In genomic region chr6:54435663-54436062, GRCm38 (mm10) we compare ENCODE assay signal across 21 mouse cellular contexts. TPM values are rescaled to one million over a fixed set of nuclear protein-coding genes. Genes with fewer than 3 reads are reported as not detected.
DNase-seq lines count a peak whose midpoint lies in the region; ATAC-seq and TF ChIP-seq lines count a peak whose summit lies in the region.
"Had no signal": no experiment of that assay in that cellular context is flagged by ENCODE, and none has a peak within 500 bp of the region (broad histone marks: within the 10 kb centered on the region; RNA-seq: fewer than 3 reads in every experiment).

No protein-coding gene starts in this region.

- no peak overlapping the region for H3K27ac ChIP-seq in hindbrain, embryonic 12.5 days
- H3K27ac ChIP-seq in hindbrain, embryonic 11.5 days (ENCODE audit: low read depth, low read length): no peak overlapping the region
- no peak overlapping the region for H3K27ac ChIP-seq in ES-E14 (ENCODE audit: insufficient read depth, low read depth, low read length, poor library complexity, severe bottlenecking)
- H3K27ac ChIP-seq in embryonic facial prominence, embryonic 10.5 days (replicated peaks): peak overlapping the region; percentile 51; the same call in 1 of the 2 replicates
- H3K27ac ChIP-seq: embryonic facial prominence, embryonic 15.5 days; heart, embryonic 15.5 days; hindbrain, embryonic 13.5 days; liver, embryonic 15.5 days had no signal

- no peak overlapping the region for H3K4me2 ChIP-seq in hindbrain, embryonic 12.5 days (replicated peaks)
- H3K4me2 ChIP-seq in hindbrain, embryonic 11.5 days (replicated peaks; ENCODE audit: low read depth, low read length): no peak overlapping the region
- H3K4me2 ChIP-seq: embryonic facial prominence, embryonic 15.5 days; heart, embryonic 15.5 days; hindbrain, embryonic 13.5 days; liver, embryonic 15.5 days had no signal

- no peak for TF ChIP-seq CTCF in E14TG2a.4 (conservative IDR thresholded peaks at IDR 0.05; ENCODE audit: low read length)

- no peak for DNase-seq in hindbrain, embryonic 11.5 days (ENCODE audit: low spot score)
- no peak for DNase-seq in ES-E14 (ENCODE audit: low read depth, low spot score)
- DNase-seq in embryonic facial prominence, embryonic 10.5 days (ENCODE audit: low spot score): peak; percentile 47
- no peak for DNase-seq in kidney, postnatal 4 days
- DNase-seq in adrenal gland, postnatal 4 days (ENCODE audit: low spot score in 2 of 2): no peak
- DNase-seq in left cerebral cortex, postnatal 10 days (ENCODE audit: extremely low spot score in 1 of 2, low spot score in 2 of 2): no peak
- DNase-seq: adrenal gland, postnatal 14 days; cerebellum, adult 8-10 months; gastrocnemius, postnatal 14 days; kidney, adult 11 months; kidney, postnatal 14 days; lung, postnatal 14 days had no signal

- intact Hi-C loops in left cerebral cortex, postnatal 10 days (cut with DNase I): no loop called here

- H3K9ac ChIP-seq in hindbrain, embryonic 12.5 days: no peak overlapping the region
- H3K9ac ChIP-seq in hindbrain, embryonic 11.5 days (ENCODE audit: low read depth, low read length): no peak overlapping the region
- no peak overlapping the region for H3K9ac ChIP-seq in ES-E14 (ENCODE audit: insufficient read depth, low read depth, low read length, poor library complexity, severe bottlenecking)
- H3K9ac ChIP-seq: embryonic facial prominence, embryonic 15.5 days; heart, embryonic 15.5 days; hindbrain, embryonic 13.5 days; liver, embryonic 15.5 days had no signal

- H3K4me3 ChIP-seq in hindbrain, embryonic 12.5 days: no peak overlapping the region
- no peak overlapping the region for H3K4me3 ChIP-seq in hindbrain, embryonic 11.5 days (ENCODE audit: low read depth, low read length)
- H3K4me3 ChIP-seq in E14TG2a.4 (replicated peaks; ENCODE audit: low read length) (0 out of 2 replicates have a peak overlapping the region, but pooled peaks have one; percentile 0), ES-E14 (ENCODE audit: insufficient read depth in 1 of 2, low read depth in 1 of 2, low read length in 2 of 2, poor library complexity in 1 of 2, severe bottlenecking in 1 of 2) (no peak overlapping the region)
- no peak overlapping the region for H3K4me3 ChIP-seq in embryonic facial prominence, embryonic 10.5 days
- H3K4me3 ChIP-seq: embryonic facial prominence, embryonic 15.5 days; heart, embryonic 15.5 days; hindbrain, embryonic 13.5 days; liver, embryonic 15.5 days had no signal

- in situ Hi-C loops in ES-E14 (cut with MboI; ENCODE audit: low sequenced_read_pairs in 2 of 2, unreplicated experiment in 2 of 2): no loop called here

- H3K4me1 ChIP-seq in hindbrain, embryonic 12.5 days: peaks cover 15% of the 10 kb centered on the region
- H3K4me1 ChIP-seq in hindbrain, embryonic 11.5 days (replicated peaks; ENCODE audit: control insufficient read depth, insufficient read depth, low read length): no peaks in the 10 kb centered on the region
- H3K4me1 ChIP-seq in E14TG2a.4 (replicated peaks; ENCODE audit: low read depth, low read length) (peaks cover 22% of the 10 kb centered on the region), ES-E14 (ENCODE audit: control insufficient read depth in 2 of 2, insufficient read depth in 2 of 2, low read length in 2 of 2, poor library complexity in 1 of 2) (peaks cover 0 to 3% of the 10 kb centered on the region in 2 experiments; a peak in 1 of 4 replicates)
- H3K4me1 ChIP-seq in embryonic facial prominence, embryonic 10.5 days: peaks cover 31% of the 10 kb centered on the region
- H3K4me1 ChIP-seq: liver, embryonic 15.5 days had no signal

- peaks cover 8% of the 10 kb centered on the region for H3K27me3 ChIP-seq in hindbrain, embryonic 12.5 days
- H3K27me3 ChIP-seq in hindbrain, embryonic 11.5 days (ENCODE audit: control insufficient read depth, insufficient read depth, low read length): peaks cover 7% of the 10 kb centered on the region
- H3K27me3 ChIP-seq in E14TG2a.4 (ENCODE audit: insufficient read depth, low read length): peaks cover 14% of the 10 kb centered on the region
- H3K27me3 ChIP-seq in embryonic facial prominence, embryonic 10.5 days (replicated peaks; ENCODE audit: low read depth, poor library complexity, severe bottlenecking): peaks cover 22% of the 10 kb centered on the region

- ATAC-seq in hindbrain, embryonic 12.5 days (ENCODE audit: low FRiP score): peak; percentile 46; the same call in 1 of the 2 replicates
- no peak for ATAC-seq in hindbrain, embryonic 11.5 days (ENCODE audit: low FRiP score)
- ATAC-seq: activated CD4-positive, CD25-positive, alpha-beta regulatory T cell, adult 4 months had no signal

- no peaks in the 10 kb centered on the region for H3K9me3 ChIP-seq in hindbrain, embryonic 12.5 days (replicated peaks)
- no peaks in the 10 kb centered on the region for H3K9me3 ChIP-seq in hindbrain, embryonic 11.5 days (ENCODE audit: control insufficient read depth, low read length)
- H3K9me3 ChIP-seq in E14TG2a.4 (ENCODE audit: low read length): peaks cover under 1% of the 10 kb centered on the region; the same call in 1 of the 2 replicates
- H3K9me3 ChIP-seq in ES-E14 (ENCODE audit: control insufficient read depth, insufficient read depth, low read depth, low read length): no peaks in the 10 kb centered on the region
- no peaks in the 10 kb centered on the region for H3K9me3 ChIP-seq in embryonic facial prominence, embryonic 10.5 days
- H3K9me3 ChIP-seq: embryonic facial prominence, embryonic 15.5 days; heart, embryonic 15.5 days; hindbrain, embryonic 13.5 days; liver, embryonic 15.5 days had no signal

- WGBS in hindbrain, embryonic 12.5 days: 45% methylated on average over 7 of the region's 7 CpGs
- WGBS in hindbrain, embryonic 11.5 days: 46% methylated on average over 7 of the region's 7 CpGs
- 29% methylated on average over 7 of the region's 7 CpGs for WGBS in embryonic facial prominence, embryonic 10.5 days

- H3K36me3 ChIP-seq in hindbrain, embryonic 12.5 days: no peaks in the 10 kb centered on the region
- no peaks in the 10 kb centered on the region for H3K36me3 ChIP-seq in hindbrain, embryonic 11.5 days (ENCODE audit: control insufficient read depth, insufficient read depth, low read length)
- no peaks in the 10 kb centered on the region for H3K36me3 ChIP-seq in E14TG2a.4 (ENCODE audit: insufficient read depth, low read length)
- no peaks in the 10 kb centered on the region for H3K36me3 ChIP-seq in ES-E14 (ENCODE audit: control insufficient read depth, insufficient read depth, low read length, poor library complexity, severe bottlenecking)
- H3K36me3 ChIP-seq in embryonic facial prominence, embryonic 10.5 days (replicated peaks): no peaks in the 10 kb centered on the region
- H3K36me3 ChIP-seq: embryonic facial prominence, embryonic 15.5 days; heart, embryonic 15.5 days; hindbrain, embryonic 13.5 days; liver, embryonic 15.5 days had no signal

TF ChIP-seq in ES-E14, 5 proteins besides CTCF, POLR2A, EP300 and RAD21:
- TF ChIP-seq MAFK (IDR thresholded peaks at IDR 0.05; ENCODE audit: insufficient read depth, low read depth, low read length) (peak; percentile 54), ZC3H11A (IDR thresholded peaks at IDR 0.05; ENCODE audit: borderline replicate concordance, low read depth, low read length) (no peak)

RNA-seq across cellular contexts. Expression of gene Wipf3, which starts 6.3 kb away (rescaled TPM):
- polyA plus RNA-seq in hindbrain, embryonic 12.5 days (2016; fragmentation: Nextera tagmentation; extraction: Ambion mirVana): 1.5 and 1.7 TPM in 2 replicates
- polyA plus RNA-seq in hindbrain, embryonic 11.5 days (2014; fragmentation: Nextera tagmentation; extraction: Ambion mirVana): 0.63 and 0.83 TPM in 2 replicates
- 1.4 and 2.1 TPM in 2 replicates for total RNA-seq in ES-E14 (2012; rRNA removed)
- 1.1 and 1.4 TPM in 2 replicates for polyA plus RNA-seq in embryonic facial prominence, embryonic 10.5 days (2016; fragmentation: Nextera tagmentation; extraction: Ambion mirVana)
- 1 to 10 TPM; 2.7 to 4.3 TPM for total RNA-seq in adrenal gland, postnatal 4 days (2021)
- total RNA-seq in left cerebral cortex, postnatal 10 days (2021): 10 to 100 TPM; 23.2 to 33.3 TPM
- total RNA-seq: megakaryocyte-erythroid progenitor cell, adult 5-6 weeks; MEL had no signal
- polyA plus RNA-seq: activated CD4-positive, CD25-positive, alpha-beta regulatory T cell, adult 4 months had no signal
